Mouse (Mus musculus) heart, adult 10 weeks (tissue): ENCODE data around the gene Arrdc5. TPM values are rescaled to one million over a fixed set of nuclear protein-coding genes. Genes with fewer than 3 reads are reported as not detected.

Experiments used
- polyA plus RNA-seq: library from polyadenylated mRNA; stranded (reverse); fragments of 350-450 nt; fragmentation: Illumina TruSeq; extraction: RNeasy Lipid Tissue Mini Kit (QIAGEN cat#74804); gene quantifications from one replicate; pipeline ENCODE4 v1.2.3, GENCODE M21; 2014; ENCODE audit warnings: low read depth, low replicate concordance

Gene Arrdc5
- polyA plus RNA-seq: not detected

DNA sequence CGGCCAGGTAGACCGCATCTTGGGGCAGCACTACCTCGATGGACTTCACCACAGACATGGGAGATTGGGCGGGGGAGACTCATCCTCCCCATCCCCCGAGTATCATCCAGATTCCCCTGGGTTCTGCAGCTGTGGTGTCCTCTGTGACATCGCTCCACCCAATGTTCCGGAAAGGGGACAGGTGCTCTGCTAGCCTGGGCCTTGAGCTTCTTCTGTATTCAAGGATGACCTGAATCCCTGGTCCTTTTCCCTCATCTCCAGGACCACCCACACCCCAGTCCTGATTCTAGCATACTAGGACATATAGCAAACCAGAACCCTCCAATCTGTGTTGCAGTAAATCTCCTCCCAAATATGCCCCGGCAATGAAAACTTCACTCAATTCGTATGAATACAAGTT, at the start of gene Arrdc5:
Gene Arrdc5 (minus strand): TSS at position 101 of the 400 bp plus-strand sequence.

DNA sequence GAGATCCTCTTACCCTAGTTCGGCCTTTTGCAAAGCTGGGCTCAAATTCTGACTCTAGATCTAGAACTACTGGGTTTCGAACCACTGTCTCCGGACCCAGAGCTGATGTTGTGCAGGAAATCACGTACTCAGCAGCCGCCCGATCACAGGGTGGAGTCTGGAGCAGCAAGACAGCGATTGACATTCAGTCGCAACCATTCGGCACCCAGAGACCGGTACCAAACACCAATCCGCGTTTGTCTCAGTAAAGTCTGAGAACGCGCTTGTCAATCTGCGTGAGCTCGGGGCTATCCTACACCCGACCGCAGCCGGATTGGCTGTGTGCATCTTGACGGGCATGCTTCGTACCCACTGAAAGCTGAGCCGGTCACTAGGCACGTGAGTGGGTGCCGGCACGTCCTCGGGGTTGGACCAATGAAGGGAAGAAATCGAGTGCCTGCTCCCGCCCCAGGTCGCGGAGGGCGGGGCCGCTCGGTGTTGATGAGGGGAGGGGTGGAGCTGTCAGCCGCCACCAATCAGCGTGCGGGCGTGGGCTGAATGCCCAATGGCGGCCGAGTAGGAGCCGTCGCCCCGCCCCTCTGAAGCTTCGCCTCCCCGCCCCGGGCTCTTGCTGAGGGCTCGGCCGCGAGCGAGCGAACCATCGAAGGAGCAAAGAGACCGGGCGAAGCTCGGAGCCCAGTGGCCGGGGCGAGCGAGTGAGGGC, 25.5 kb upstream of the Arrdc5 start, which contains the start of gene Kdm4b:
Gene Kdm4b (plus strand): TSS at position 613 of the 703 bp plus-strand sequence.

DNA sequence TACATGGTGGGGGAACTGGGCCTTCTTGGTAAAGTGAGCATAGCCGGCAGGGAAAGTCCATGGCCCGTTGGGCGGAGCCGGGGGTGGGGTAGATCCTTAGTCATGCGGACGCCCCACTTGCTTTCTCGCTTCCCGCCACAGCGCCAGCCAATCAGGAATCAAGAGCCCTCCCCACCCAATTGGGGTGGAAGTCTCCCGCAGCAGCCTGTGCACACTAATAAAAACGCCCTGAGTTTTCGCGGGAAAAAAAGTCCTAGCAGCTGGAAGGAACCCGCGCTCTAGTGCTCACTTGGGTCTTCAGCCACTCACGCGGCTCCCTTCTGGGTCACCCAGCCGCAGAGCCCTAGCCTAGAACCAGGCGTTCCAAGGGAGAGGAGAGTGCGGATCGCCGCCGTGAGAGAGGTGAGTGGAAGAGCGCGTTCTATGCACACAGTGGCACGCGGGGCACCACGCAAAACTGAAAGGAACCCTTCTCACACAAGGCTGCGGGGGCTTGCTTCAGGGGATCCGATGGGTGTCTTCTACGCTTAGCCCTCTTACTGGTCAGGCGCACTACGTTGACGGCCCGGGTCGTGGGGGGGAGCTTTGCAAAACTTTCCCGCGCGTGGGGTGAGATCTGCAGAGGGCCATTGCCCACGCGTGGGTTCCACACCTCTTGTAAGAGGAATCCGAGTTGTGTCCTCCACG, 3.2 kb upstream of the Arrdc5 start, which contains the start of gene Uhrf1:
Gene Uhrf1 (plus strand): TSS at position 162 of the 687 bp plus-strand sequence.

DNA sequence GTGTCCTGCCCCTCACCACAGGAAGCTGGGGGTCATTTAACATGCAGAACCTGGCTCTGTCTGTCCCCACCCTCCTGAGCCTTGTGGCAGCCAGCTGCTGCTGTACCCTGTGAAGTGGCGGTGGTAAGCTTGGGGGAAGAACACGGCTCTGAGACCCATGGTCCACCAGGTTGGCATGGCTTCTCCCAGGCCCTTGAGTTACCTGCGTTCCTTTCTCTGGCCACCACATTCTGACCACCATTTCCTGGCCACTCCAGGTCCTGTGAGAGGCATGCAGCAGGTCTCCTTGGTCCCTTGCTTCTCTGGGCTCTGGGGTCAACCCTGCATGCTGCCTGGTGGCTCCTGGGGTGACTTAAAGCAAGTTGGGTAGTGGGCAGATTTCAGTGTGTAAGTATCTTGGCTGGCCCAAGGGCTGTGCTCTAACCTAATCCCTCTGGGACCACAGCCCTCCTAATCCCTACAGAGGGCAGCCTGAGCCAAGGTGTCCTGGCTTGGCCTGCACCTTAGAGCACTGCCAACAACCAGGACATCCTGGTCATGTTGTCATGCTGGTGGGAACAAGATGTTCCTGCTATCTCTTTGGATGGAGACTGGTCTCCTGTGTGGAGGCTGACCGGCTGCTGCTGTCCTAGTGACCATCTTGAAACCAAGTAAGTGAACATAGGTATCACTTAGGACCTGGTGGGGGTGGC, 7.4 kb downstream of the Arrdc5 start, which contains the start of gene Plin3:
Gene Plin3 (minus strand): TSS at position 343 of the 692 bp plus-strand sequence.

DNA sequence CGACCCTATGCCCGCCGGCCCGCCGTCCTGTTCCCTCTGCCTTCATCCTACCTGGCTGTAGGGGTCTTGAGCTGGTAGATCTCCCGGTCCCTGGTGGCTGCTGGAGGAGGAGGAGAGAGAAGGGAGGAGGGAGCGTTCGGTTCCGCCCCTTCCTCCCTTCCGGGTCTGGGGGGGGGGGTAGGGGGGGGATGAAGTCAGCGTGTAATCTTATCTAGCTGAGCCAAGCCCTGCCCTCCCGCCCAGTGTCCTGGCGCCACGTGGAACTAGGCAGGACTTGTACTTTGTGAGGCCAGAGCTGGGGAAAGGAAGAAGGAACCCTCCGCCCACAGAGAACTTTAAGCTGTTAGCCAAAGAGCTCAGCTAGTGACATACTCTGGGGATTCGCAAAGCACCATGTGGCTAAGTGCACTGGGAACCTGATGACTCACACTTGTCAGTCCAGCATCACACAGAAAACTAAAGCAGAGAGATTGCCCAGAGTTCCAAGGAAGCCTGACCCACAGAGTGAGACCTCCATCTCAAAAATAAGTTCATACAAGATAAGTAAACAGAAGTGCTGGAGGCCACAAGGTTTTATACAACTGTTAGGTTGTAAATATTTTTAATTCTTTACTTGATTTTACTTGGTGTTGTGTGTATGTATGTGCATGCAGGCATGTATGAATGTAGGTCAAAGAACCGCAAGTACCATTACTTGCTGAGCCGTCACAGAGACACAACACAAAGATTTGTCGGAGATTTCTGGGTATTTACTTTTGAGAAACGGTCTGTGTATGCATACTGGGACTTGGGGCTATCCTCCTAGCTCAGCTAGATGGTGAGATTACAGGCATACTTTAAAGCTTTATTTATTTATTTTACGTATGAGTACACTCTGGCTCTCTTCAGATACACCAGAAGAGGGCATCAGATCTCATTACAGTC, 23.2 kb downstream of the Arrdc5 start, which contains the start of gene Ticam1:
Gene Ticam1 (minus strand): TSS at position 144 of the 924 bp plus-strand sequence.

DNA sequence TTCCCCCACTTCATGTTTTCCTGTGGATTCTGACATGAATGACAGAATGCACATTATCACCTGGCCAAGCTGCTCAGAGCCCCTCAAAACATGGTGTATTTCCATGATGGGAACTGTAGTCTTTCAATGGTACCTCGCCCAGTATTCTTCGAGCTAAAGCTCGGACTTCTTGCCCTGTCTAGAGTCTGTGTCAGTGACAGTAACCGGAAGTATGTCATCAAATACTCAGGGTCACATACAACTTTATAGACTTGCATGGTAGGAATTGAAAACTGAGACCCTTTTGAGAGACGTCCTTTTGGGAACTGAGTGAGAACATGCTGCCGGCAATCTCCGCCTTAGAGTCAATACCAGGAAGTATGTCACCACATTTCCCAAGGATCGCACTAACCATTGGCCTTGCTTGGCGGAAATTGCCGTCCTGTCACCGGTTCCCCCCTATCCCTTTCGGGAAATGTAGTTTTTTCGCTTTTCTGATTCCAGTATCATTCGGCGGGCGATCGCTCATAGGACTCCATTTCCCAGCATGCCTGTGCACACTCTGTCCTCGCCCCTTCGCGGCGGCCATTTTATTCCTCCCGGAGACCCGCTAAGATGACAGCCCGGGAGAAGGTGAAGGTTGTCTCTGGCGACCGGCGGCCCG, 43.7 kb downstream of the Arrdc5 start, which contains the start of gene Fem1a:
Gene Fem1a (plus strand): TSS at position 572 of the 643 bp plus-strand sequence.

Other genes with a start within 250 kb of the Arrdc5 start
- 62.5 TPM for gene Ubxn6, start 225.3 kb downstream of the Arrdc5 start, polyA plus RNA-seq
- 54.3 TPM for gene Hdgfl2, start 220.7 kb downstream of the Arrdc5 start, polyA plus RNA-seq
- gene Plin4, start 190.5 kb downstream of the Arrdc5 start, polyA plus RNA-seq: 155 TPM
- gene Plin5, start 182.7 kb downstream of the Arrdc5 start, polyA plus RNA-seq: 129 TPM
- gene Lrg1, start 178.3 kb downstream of the Arrdc5 start, polyA plus RNA-seq: 41.9 TPM
- gene Sema6b, start 159.9 kb downstream of the Arrdc5 start, polyA plus RNA-seq: 5.3 TPM
- gene Tnfaip8l1, start 137.8 kb downstream of the Arrdc5 start, polyA plus RNA-seq: 1.0 TPM
- gene Mydgf, start 116.4 kb downstream of the Arrdc5 start, polyA plus RNA-seq: 29.3 TPM
- 33.3 TPM for gene Dpp9, start 81.4 kb downstream of the Arrdc5 start, polyA plus RNA-seq
- 87.5 TPM for gene Fem1a, start 43.5 kb downstream of the Arrdc5 start, polyA plus RNA-seq
- 6.8 TPM for gene Ticam1, start 23.5 kb downstream of the Arrdc5 start, polyA plus RNA-seq
- gene Plin3, start 7.4 kb downstream of the Arrdc5 start, polyA plus RNA-seq: 98.2 TPM
- 0.84 TPM for gene Uhrf1, start 3.0 kb upstream of the Arrdc5 start, polyA plus RNA-seq
- 21.0 TPM for gene Kdm4b, start 25.8 kb upstream of the Arrdc5 start, polyA plus RNA-seq
- 46.2 TPM for gene Ptprs, start 176.2 kb upstream of the Arrdc5 start, polyA plus RNA-seq
- gene Znrf4, start 212.1 kb upstream of the Arrdc5 start, polyA plus RNA-seq: not detected